Mouse (Mus musculus) liver, embryonic 14.5 days (tissue): ENCODE results near the gene Traf3ip3. TPM values are rescaled to one million over a fixed set of nuclear protein-coding genes. Genes with fewer than 3 reads are reported as not detected.

ENCODE experiments used
- ATAC-seq: fragments of 200-750 bp; cut with Nextera tagmentation; 2 replicates; pipeline ENCODE4 v1.8.0; 2017; ENCODE audit warnings: moderate number of reproducible peaks, mild to moderate bottlenecking, moderate library complexity; ENCODE audit not compliant: insufficient read depth
- DNase-seq, 3 experiments: peaks; one replicate each; pipeline ENCODE4 v3.0.0-alpha.2; 2012 to 2013; ENCODE audit warnings: low read depth in 3 of 3, low spot score in 3 of 3
- H3K27ac ChIP-seq: fragments of 300-500 bp; sonication (generic); 2 replicates; pipeline ENCODE4 v1.5.1; 2014; ENCODE audit warnings: moderate library complexity, mild to moderate bottlenecking, control low read depth, inconsistent platforms
- H3K27me3 ChIP-seq: fragments of 300-500 bp; sonication (generic); 2 replicates; pipeline ENCODE4 v1.6.1; 2014; ENCODE audit warnings: mild to moderate bottlenecking, low read length, moderate library complexity; ENCODE audit not compliant: control insufficient read depth, insufficient read depth
- H3K36me3 ChIP-seq: fragments of 300-500 bp; sonication (generic); replicated peaks from 2 replicates; pipeline ENCODE4 v1.6.1; 2014; ENCODE audit warnings: low read depth; ENCODE audit not compliant: control insufficient read depth, insufficient read depth
- H3K4me1 ChIP-seq, 2 experiments: fragments of 200-500 bp in 1 of 2; fragments of 300-500 bp in 1 of 2; sonication (generic) in 1 of 2; replicated peaks; 2 replicates each; pipeline ENCODE4 v1.6.1; 2012 to 2014; ENCODE audit warnings: antibody characterized with exemption in 1 of 2, inconsistent platforms in 1 of 2, low read length in 1 of 2; ENCODE audit not compliant: control insufficient read depth in 2 of 2, insufficient read depth in 2 of 2
- H3K4me2 ChIP-seq: fragments of 300-500 bp; sonication (generic); 2 replicates; pipeline ENCODE4 v1.6.1; 2014; ENCODE audit warnings: low read depth, mild to moderate bottlenecking, control low read depth, moderate library complexity
- H3K4me3 ChIP-seq, 2 experiments: fragments of 200-500 bp in 1 of 2; fragments of 300-500 bp in 1 of 2; sonication (generic) in 1 of 2; 2 replicates each; pipeline ENCODE4 v1.5.1; 2012 to 2014; ENCODE audit warnings: low read depth in 2 of 2, low read length in 2 of 2, mild to moderate bottlenecking in 2 of 2, control low read depth in 1 of 2, inconsistent platforms in 1 of 2, moderate library complexity in 1 of 2; ENCODE audit not compliant: insufficient read depth in 1 of 2
- H3K9ac ChIP-seq: fragments of 300-500 bp; sonication (generic); replicated peaks from 2 replicates; pipeline ENCODE4 v1.6.1; 2014; ENCODE audit warnings: mild to moderate bottlenecking, control low read depth, moderate library complexity
- H3K9me3 ChIP-seq: fragments of 300-500 bp; sonication (generic); 2 replicates; pipeline ENCODE4 v1.6.1; 2016; ENCODE audit warnings: low read length, mixed read lengths; ENCODE audit not compliant: control insufficient read depth
- CTCF ChIP-seq: IDR thresholded peaks from 2 replicates; pipeline ENCODE4 v1.5.1; 2016; ENCODE audit warnings: antibody characterized with exemption, low read depth, control low read depth
- EP300 ChIP-seq: IDR thresholded peaks from 2 replicates; pipeline ENCODE4 v1.6.1; 2016; ENCODE audit warnings: antibody characterized with exemption, low read depth
- WGBS: fragments of 180-500 bp; shearing (Covaris S2); extraction: QIAGEN DNeasy Blood & Tissue Kit; methylation state at CpG from one replicate; pipeline ENCODE4 v1.1.7; 2014; ENCODE audit not compliant: insufficient replicate concordance; 5-methylcytosine and 5-hydroxymethylcytosine counted together
- polyA plus RNA-seq, 2 experiments: library from polyadenylated mRNA; depleted of rRNA in 1 of 2; stranded (reverse) in 1 of 2; unstranded in 1 of 2; fragments of >200 nt; fragmentation: Nextera tagmentation in 1 of 2; extraction: Ambion mirVana in 1 of 2; gene quantifications; 2 replicates each; pipeline versions ENCODE4 v1.2.1 to v1.2.3; 2012 to 2014

Traf3ip3 gene
- polyA plus RNA-seq, 2 experiments, result 4.9 to 5.1 TPM

DNA sequence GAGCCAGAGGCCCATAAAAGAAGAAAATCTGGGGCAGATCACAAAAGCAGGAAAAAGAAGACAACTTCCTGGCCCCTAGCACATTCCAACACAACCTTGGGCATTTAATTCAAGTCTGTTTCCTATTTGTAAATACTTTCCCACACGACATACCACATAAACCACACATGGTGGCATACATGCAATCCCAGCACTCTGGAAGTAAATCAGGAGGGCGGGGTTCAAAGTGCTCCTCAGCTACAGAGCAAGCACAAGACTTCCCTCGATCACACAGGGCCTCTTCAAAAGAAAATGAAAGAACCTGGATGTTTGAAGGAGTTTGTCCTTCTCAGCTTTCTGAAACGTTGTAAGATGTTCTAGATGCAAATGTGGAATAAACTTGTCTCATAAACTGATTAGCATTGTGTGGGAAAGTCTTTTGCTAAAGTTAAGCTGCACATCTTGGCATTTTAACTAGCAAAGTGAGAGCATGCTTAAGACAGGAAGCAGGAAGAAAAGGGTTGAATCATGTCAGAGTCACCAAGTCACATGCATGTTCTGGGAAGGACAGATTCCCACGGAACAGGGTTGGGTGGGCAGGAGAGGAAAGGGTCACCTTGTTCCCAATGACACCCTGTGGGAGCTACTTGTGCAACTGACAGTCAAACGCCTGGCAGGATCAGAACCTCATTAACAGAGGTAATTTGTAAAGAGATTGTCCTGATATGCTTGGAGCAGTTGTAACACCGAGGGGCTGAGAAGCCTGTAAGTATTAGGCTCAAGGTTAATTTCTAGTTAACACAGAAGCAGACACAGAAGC lies 25.4 kb upstream of the Traf3ip3 start:
- TF ChIP-seq CTCF, result no peak
- TF ChIP-seq EP300, result no peak
- Histone ChIP-seq H3K27me3 (no peaks in the 10 kb centered on the region), H3K9me3 (no peaks in the 10 kb centered on the region), H3K4me2 (no peak overlapping the region), H3K9ac (no peak overlapping the region), H3K27ac (no peak overlapping the region), H3K4me1 (no peaks in the 10 kb centered on the region), H3K36me3 (no peaks in the 10 kb centered on the region), H3K4me3 (no peak overlapping the region)
- ATAC-seq, result no peak
- WGBS, result 35% methylated on average over 7 of the region's 7 CpGs
- DNase-seq, result no peak

DNA sequence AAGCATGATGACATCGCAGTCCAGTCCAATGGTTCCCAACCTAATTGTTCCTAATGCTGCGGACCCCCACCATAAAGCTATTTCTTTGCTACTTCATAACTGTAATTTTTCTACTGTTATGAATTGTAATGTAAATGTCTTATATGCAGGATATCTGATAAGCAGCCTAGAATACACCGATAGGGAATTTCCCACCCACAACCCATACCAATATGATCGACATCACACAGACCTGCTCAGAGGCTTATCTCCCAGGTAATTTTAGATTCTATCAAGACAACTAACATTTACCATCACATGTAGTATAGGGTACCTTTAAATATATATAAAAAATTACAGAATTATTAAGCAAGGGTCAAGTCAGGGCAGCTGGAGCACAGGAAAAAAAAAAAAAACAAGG lies 24.6 kb upstream of the Traf3ip3 start:
- no peak overlapping the region for H3K4me3 ChIP-seq
- WGBS, result 61% methylated on average over 4 of the region's 4 CpGs
- no peak overlapping the region for H3K4me2 ChIP-seq
- ATAC-seq, result no peak
- H3K9ac ChIP-seq, result no peak overlapping the region
- no peak for DNase-seq
- no peak overlapping the region for H3K27ac ChIP-seq
- no peak for TF ChIP-seq CTCF
- no peak for TF ChIP-seq EP300
- H3K4me1 ChIP-seq, result no peaks in the 10 kb centered on the region
- H3K9me3 ChIP-seq, result no peaks in the 10 kb centered on the region
- H3K36me3 ChIP-seq, result no peaks in the 10 kb centered on the region
- H3K27me3 ChIP-seq, result no peaks in the 10 kb centered on the region

DNA sequence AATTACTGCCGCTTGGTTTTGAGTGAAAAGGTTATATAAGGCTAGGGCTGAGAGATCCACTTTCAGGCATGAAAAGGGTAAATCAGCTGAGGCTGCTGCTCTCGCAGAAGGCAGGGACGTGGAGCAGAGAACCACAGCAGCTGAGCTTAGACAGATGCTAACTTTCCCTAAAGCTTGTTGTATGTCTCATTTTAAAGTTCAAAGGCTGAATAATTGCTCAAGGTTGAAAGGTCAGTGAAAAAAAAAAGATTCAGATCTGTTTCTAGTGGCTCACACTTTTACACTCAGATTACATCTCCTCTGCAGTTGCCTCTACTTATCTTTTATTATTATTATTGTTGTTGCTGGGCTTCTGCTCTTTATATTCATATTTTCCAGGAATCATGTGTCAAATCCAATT lies 24.0 kb upstream of the Traf3ip3 start:
- Histone ChIP-seq H3K36me3 (no peaks in the 10 kb centered on the region), H3K9ac (no peak overlapping the region), H3K9me3 (no peaks in the 10 kb centered on the region), H3K4me1 (no peaks in the 10 kb centered on the region), H3K27me3 (no peaks in the 10 kb centered on the region), H3K4me3 (no peak overlapping the region), H3K27ac (no peak overlapping the region), H3K4me2 (no peak overlapping the region)
- no peak for DNase-seq
- WGBS, result 63% methylated on average over 3 of the region's 3 CpGs
- TF ChIP-seq EP300 (no peak), CTCF (no peak)
- ATAC-seq, result no peak

DNA sequence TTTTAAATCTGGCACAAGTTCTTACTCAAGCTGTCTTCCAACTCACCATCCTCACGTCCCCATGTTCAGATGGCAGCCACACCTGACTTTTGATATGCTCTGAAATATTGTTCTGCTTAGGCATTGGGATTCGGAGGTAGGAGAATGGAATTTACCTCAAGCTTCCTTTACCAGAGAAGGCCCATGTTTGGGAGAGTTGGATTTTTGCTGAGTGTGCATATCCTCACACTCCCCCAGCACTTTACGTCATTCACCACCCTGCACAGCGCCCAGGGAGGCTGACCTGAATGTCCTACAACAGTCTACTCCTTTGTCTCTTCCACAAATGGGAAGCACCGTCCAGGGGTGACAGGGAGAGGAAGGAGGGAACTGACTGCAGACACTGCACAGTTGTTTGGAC lies 18.9 kb upstream of the Traf3ip3 start:
- Histone ChIP-seq H3K36me3 (no peaks in the 10 kb centered on the region), H3K27ac (no peak overlapping the region), H3K4me3 (no peak overlapping the region), H3K4me1 (no peaks in the 10 kb centered on the region), H3K9ac (no peak overlapping the region), H3K4me2 (no peak overlapping the region), H3K27me3 (no peaks in the 10 kb centered on the region), H3K9me3 (no peaks in the 10 kb centered on the region)
- TF ChIP-seq EP300 (no peak), CTCF (no peak)
- no peak for ATAC-seq
- no peak for DNase-seq
- WGBS, result 43% methylated on average over 5 of the region's 5 CpGs

DNA sequence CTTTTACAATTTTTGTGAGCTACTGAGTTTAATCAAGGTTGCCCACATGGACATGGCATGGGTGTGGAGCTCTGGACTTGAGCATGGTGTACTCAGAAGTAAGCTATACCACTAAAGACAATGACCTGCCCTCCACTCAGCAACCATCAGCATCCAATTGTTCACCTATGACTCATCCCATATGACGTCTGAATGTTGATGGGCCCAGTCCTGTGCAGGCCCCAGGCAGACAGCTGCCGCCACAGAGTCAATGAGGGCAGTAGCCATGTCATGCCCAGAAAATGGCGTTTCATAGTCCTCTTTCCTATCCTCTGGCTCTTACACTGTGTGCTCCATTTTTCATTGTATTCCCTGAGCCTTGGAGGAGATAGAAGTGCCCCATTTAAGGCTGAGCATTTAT lies 14.5 kb upstream of the Traf3ip3 start:
- H3K4me2 ChIP-seq, result no peak overlapping the region
- no peak overlapping the region for H3K9ac ChIP-seq
- H3K27me3 ChIP-seq, result no peaks in the 10 kb centered on the region
- WGBS, result 46% methylated on average over 3 of the region's 3 CpGs
- DNase-seq (no peak), ATAC-seq (no peak)
- no peaks in the 10 kb centered on the region for H3K4me1 ChIP-seq
- no peaks in the 10 kb centered on the region for H3K36me3 ChIP-seq
- H3K9me3 ChIP-seq, result no peaks in the 10 kb centered on the region
- TF ChIP-seq EP300 (no peak), CTCF (no peak)
- H3K27ac ChIP-seq, result no peak overlapping the region
- H3K4me3 ChIP-seq, result no peak overlapping the region
